18 mouse cellular contexts compared by ENCODE assay signal in genomic region chr11:106598339-106598738, GRCm38 (mm10). TPM values are rescaled to one million over a fixed set of nuclear protein-coding genes. Genes with fewer than 3 reads are reported as not detected.
A peak's percentile ranks its signal among the peaks of the same experiment; 100 is the strongest.
DNase-seq lines count a peak whose midpoint lies in the region; ATAC-seq and TF ChIP-seq lines count a peak whose summit lies in the region.
"Had no signal": no experiment of that assay in that cellular context is flagged by ENCODE, and none has a peak within 500 bp of the region (broad histone marks: within the 10 kb centered on the region; RNA-seq: fewer than 3 reads in every experiment).

No protein-coding gene starts in this region.

- H3K9me3 ChIP-seq in heart, embryonic 12.5 days (replicated peaks) = no peaks in the 10 kb centered on the region
- H3K9me3 ChIP-seq in G1E (replicated peaks) = no peaks in the 10 kb centered on the region
- H3K9me3 ChIP-seq in megakaryocyte, embryonic 14.5 days = no peaks in the 10 kb centered on the region
- H3K9me3 ChIP-seq: embryonic facial prominence, embryonic 15.5 days; forebrain, embryonic 15.5 days; limb, embryonic 10.5 days had no signal

- no peak for TF ChIP-seq CTCF in G1E (IDR thresholded peaks at IDR 0.05; ENCODE audit: low read depth, low read length)

- peak overlapping the region; percentile 18; the same call in 1 of the 2 replicates for H3K27ac ChIP-seq in heart, embryonic 12.5 days (ENCODE audit: poor library complexity, severe bottlenecking)
- H3K27ac ChIP-seq: embryonic facial prominence, embryonic 15.5 days; forebrain, embryonic 15.5 days; limb, embryonic 10.5 days had no signal

- no peak overlapping the region for H3K4me3 ChIP-seq in heart, embryonic 12.5 days
- H3K4me3 ChIP-seq in G1E (ENCODE audit: low read depth, low read length) = no peak overlapping the region
- H3K4me3 ChIP-seq in megakaryocyte, embryonic 14.5 days (replicated peaks) = peak overlapping the region; percentile 81
- H3K4me3 ChIP-seq: embryonic facial prominence, embryonic 15.5 days; forebrain, embryonic 15.5 days; limb, embryonic 10.5 days had no signal

- peaks cover 3% of the 10 kb centered on the region; the same call in 1 of the 2 replicates for H3K36me3 ChIP-seq in heart, embryonic 12.5 days
- H3K36me3 ChIP-seq in G1E (replicated peaks) = peaks cover 7% of the 10 kb centered on the region
- H3K36me3 ChIP-seq in megakaryocyte, embryonic 14.5 days (replicated peaks; ENCODE audit: low read length) = peaks cover 63% of the 10 kb centered on the region
- H3K36me3 ChIP-seq: embryonic facial prominence, embryonic 15.5 days; forebrain, embryonic 15.5 days; limb, embryonic 10.5 days had no signal

- ATAC-seq in heart, embryonic 12.5 days (ENCODE audit: insufficient number of reproducible peaks, low FRiP score) = peak; percentile 60; the same call in 1 of the 2 replicates
- peak; percentile 66 for ATAC-seq in G1E (ENCODE audit: extremely low read depth, insufficient number of reproducible peaks, low FRiP score, poor library complexity, severe bottlenecking)
- peak; percentile 65 for ATAC-seq in erythroblast, adult 5-6 weeks (replicated peaks; ENCODE audit: low FRiP score, poor library complexity, severe bottlenecking)
- ATAC-seq: forebrain, embryonic 15.5 days; intestine, postnatal 0 days; midbrain, embryonic 16.5 days had no signal

- H3K4me2 ChIP-seq in heart, embryonic 12.5 days = no peak overlapping the region
- H3K4me2 ChIP-seq: embryonic facial prominence, embryonic 15.5 days; forebrain, embryonic 15.5 days had no signal

- no peaks in the 10 kb centered on the region for H3K27me3 ChIP-seq in heart, embryonic 12.5 days (replicated peaks)
- H3K27me3 ChIP-seq in G1E (ENCODE audit: insufficient read depth, low read length) = no peaks in the 10 kb centered on the region; the same call in 1 of the 2 replicates
- no peaks in the 10 kb centered on the region for H3K27me3 ChIP-seq in megakaryocyte, embryonic 14.5 days (replicated peaks)
- H3K27me3 ChIP-seq: embryonic facial prominence, embryonic 15.5 days; forebrain, embryonic 15.5 days had no signal

- no peak overlapping the region for H3K9ac ChIP-seq in heart, embryonic 12.5 days
- H3K9ac ChIP-seq: embryonic facial prominence, embryonic 15.5 days; forebrain, embryonic 15.5 days had no signal

- peaks cover 48% of the 10 kb centered on the region for H3K4me1 ChIP-seq in heart, embryonic 12.5 days (replicated peaks)
- peaks cover 8% of the 10 kb centered on the region for H3K4me1 ChIP-seq in G1E (ENCODE audit: insufficient read depth, low read depth, low read length)
- H3K4me1 ChIP-seq in megakaryocyte, embryonic 14.5 days = peaks cover 95% of the 10 kb centered on the region
- H3K4me1 ChIP-seq: forebrain, embryonic 15.5 days had no signal

- 49% methylated on average over 6 of the region's 6 CpGs for WGBS in heart, embryonic 12.5 days

- no peak for DNase-seq in heart, adult 18-20 months
- DNase-seq in G1E (ENCODE audit: low spot score) = no peak
- no peak for DNase-seq in yolk sac, embryonic 10.5 days (ENCODE audit: low spot score)
- DNase-seq in heart, postnatal 25 days (ENCODE audit: low spot score) = no peak
- DNase-seq in adrenal gland, adult 8-10 months = no peak
- DNase-seq: cerebellum, postnatal 14 days; heart, adult 11 months; heart, postnatal 36 days; lung, postnatal 10 days; right cerebral cortex, postnatal 25 days had no signal

- intact Hi-C loops in heart, postnatal 25 days (cut with DNase I) = no loop called here

RNA-seq across cellular contexts. Expression of gene Tex2, which starts 14.9 kb away (rescaled TPM):
- 19.8 and 20.2 TPM in 2 replicates for polyA plus RNA-seq in heart, embryonic 12.5 days (2016; fragmentation: Nextera tagmentation; extraction: Ambion mirVana)
- total RNA-seq in heart, adult 18-20 months (2021) = 10 to 100 TPM; 41.5 to 42.0 TPM
- total RNA-seq in G1E (2014; fragmentation: Nextera tagmentation) (11.9 and 20.0 TPM in 2 replicates), G1E (2017) (6.7 and 7.7 TPM in 2 replicates)
- polyA plus RNA-seq in G1E (2012) = 1.1 and 1.6 TPM in 2 replicates
- 8.6 and 10.0 TPM in 2 replicates for total RNA-seq in erythroblast, adult 5-6 weeks (2015; ENCODE audit: low replicate concordance)
- 17.5 and 18.0 TPM in 2 replicates for total RNA-seq in erythroblast, adult 5-6 weeks (2017; ENCODE audit: low replicate concordance)
- 7.4 TPM in 1 of 2 replicates, not detected in the other for polyA plus RNA-seq in megakaryocyte, embryonic 14.5 days (2012; ENCODE audit: insufficient read depth, low replicate concordance)
- 10 to 100 TPM; 45.5 to 46.7 TPM for total RNA-seq in heart, postnatal 25 days (2021)
- total RNA-seq in adrenal gland, adult 8-10 months (2022) = 10 to 100 TPM; 48.2 to 56.8 (median 54.5) TPM
